Mouse (Mus musculus) heart, embryonic 13.5 days (tissue): ENCODE measurements around the gene Tmem94. TPM values are rescaled to one million over a fixed set of nuclear protein-coding genes. Genes with fewer than 3 reads are reported as not detected.
A peak's percentile ranks its signal among the peaks of the same experiment; 100 is the strongest.

Experiments used
- ATAC-seq: fragments of 200-750 bp; cut with Nextera tagmentation; 2 replicates; pipeline ENCODE4 v1.8.0; 2017; ENCODE audit warnings: moderate TSS enrichment; ENCODE audit not compliant: insufficient number of reproducible peaks, low FRiP score, low TSS enrichment; ENCODE audit errors: extremely low read depth
- H3K27ac ChIP-seq: fragments of 300-500 bp; sonication (generic); replicated peaks from 2 replicates; pipeline ENCODE4 v1.5.1; 2015; ENCODE audit warnings: moderate library complexity, mild to moderate bottlenecking, inconsistent platforms
- H3K27me3 ChIP-seq: fragments of 300-500 bp; sonication (generic); replicated peaks from 2 replicates; pipeline ENCODE4 v1.6.1; 2015; ENCODE audit warnings: mild to moderate bottlenecking, inconsistent platforms
- H3K36me3 ChIP-seq: fragments of 300-500 bp; sonication (generic); 2 replicates; pipeline ENCODE4 v1.6.1; 2015; ENCODE audit warnings: mild to moderate bottlenecking, inconsistent platforms
- H3K4me1 ChIP-seq: fragments of 300-500 bp; sonication (generic); 2 replicates; pipeline ENCODE4 v1.6.1; 2015; ENCODE audit warnings: inconsistent platforms
- H3K4me2 ChIP-seq: fragments of 300-500 bp; sonication (generic); 2 replicates; pipeline ENCODE4 v1.6.1; 2015; ENCODE audit warnings: inconsistent platforms, mild to moderate bottlenecking, moderate library complexity
- H3K4me3 ChIP-seq: fragments of 300-500 bp; sonication (generic); 2 replicates; pipeline ENCODE4 v1.5.1; 2015; ENCODE audit warnings: moderate library complexity, mild to moderate bottlenecking, inconsistent platforms
- H3K9ac ChIP-seq: fragments of 300-500 bp; sonication (generic); 2 replicates; pipeline ENCODE4 v1.6.1; 2015; ENCODE audit warnings: inconsistent platforms, mild to moderate bottlenecking, moderate library complexity
- H3K9me3 ChIP-seq: fragments of 300-500 bp; sonication (generic); 2 replicates; pipeline ENCODE4 v1.6.1; 2016; ENCODE audit warnings: inconsistent platforms
- WGBS: fragments of 180-500 bp; shearing (Covaris S2); methylation state at CpG from one replicate; pipeline ENCODE4 v1.1.7; 2015; ENCODE audit warnings: mixed read lengths; 5-methylcytosine and 5-hydroxymethylcytosine counted together
- polyA plus RNA-seq: library from polyadenylated mRNA; unstranded; fragments of >200 nt; fragmentation: Nextera tagmentation; extraction: Ambion mirVana; gene quantifications from 2 replicates; pipeline ENCODE4 v1.2.1, GENCODE M21; 2015

Tmem94 gene
- polyA plus RNA-seq, 1 experiment from 2014 or later, result 39.4 TPM

- Histone ChIP-seq H3K4me2 (no peak overlapping the region), H3K36me3 (peaks cover 98% of the 10 kb centered on the region), H3K9ac (no peak overlapping the region), H3K27me3 (no peaks in the 10 kb centered on the region), H3K9me3 (no peaks in the 10 kb centered on the region), H3K4me1 (no peaks in the 10 kb centered on the region), H3K27ac (no peak overlapping the region), H3K4me3 (no peak overlapping the region)
- ATAC-seq, result no peak
- WGBS, result 94% methylated on average over 16 of the region's 16 CpGs
Measured at GRCm38 (mm10) chr11:115791919-115792318, 26.7 kb downstream of the Tmem94 start.

GRCm38 (mm10) chr11:115792353-115792752, 27.1 kb downstream of the Tmem94 start:
- Histone ChIP-seq H3K4me2 (no peak overlapping the region), H3K4me3 (no peak overlapping the region), H3K9me3 (no peaks in the 10 kb centered on the region), H3K9ac (no peak overlapping the region), H3K27me3 (no peaks in the 10 kb centered on the region), H3K4me1 (no peaks in the 10 kb centered on the region), H3K27ac (no peak overlapping the region), H3K36me3 (peaks cover 98% of the 10 kb centered on the region)
- WGBS, result 74% methylated on average over 14 of the region's 14 CpGs
- ATAC-seq, result no peak

- Histone ChIP-seq H3K27ac (peak overlapping the region; percentile 7; the same call in 1 of the 2 replicates), H3K9ac (no peak overlapping the region), H3K4me3 (no peak overlapping the region), H3K4me1 (no peaks in the 10 kb centered on the region), H3K36me3 (peaks cover 100% of the 10 kb centered on the region), H3K27me3 (no peaks in the 10 kb centered on the region), H3K4me2 (no peak overlapping the region), H3K9me3 (no peaks in the 10 kb centered on the region)
- no peak for ATAC-seq
- WGBS, result 74% methylated on average over 15 of the region's 15 CpGs
Measured at GRCm38 (mm10) chr11:115796898-115797297, 31.7 kb downstream of the Tmem94 start.

GRCm38 (mm10) chr11:115797665-115798064, 32.4 kb downstream of the Tmem94 start:
- WGBS, result 74% methylated on average over 9 of the region's 9 CpGs
- no peak for ATAC-seq
- Histone ChIP-seq H3K27ac (no peak overlapping the region), H3K9ac (no peak overlapping the region), H3K36me3 (peaks cover 100% of the 10 kb centered on the region), H3K4me2 (no peak overlapping the region), H3K4me3 (no peak overlapping the region), H3K27me3 (no peaks in the 10 kb centered on the region), H3K9me3 (no peaks in the 10 kb centered on the region), H3K4me1 (no peaks in the 10 kb centered on the region)

GRCm38 (mm10) chr11:115800981-115801380, 35.7 kb downstream of the Tmem94 start:
- no peak for ATAC-seq
- H3K4me1 ChIP-seq, result peaks cover 8% of the 10 kb centered on the region
- no peak overlapping the region for H3K4me3 ChIP-seq
- WGBS, result 87% methylated on average over 18 of the region's 18 CpGs
- no peaks in the 10 kb centered on the region for H3K9me3 ChIP-seq
- H3K4me2 ChIP-seq, result no peak overlapping the region
- H3K36me3 ChIP-seq, result peaks cover 98% of the 10 kb centered on the region
- H3K27me3 ChIP-seq, result no peaks in the 10 kb centered on the region
- H3K27ac ChIP-seq, result no peak overlapping the region
- no peak overlapping the region for H3K9ac ChIP-seq

- ATAC-seq, result no peak
- Histone ChIP-seq H3K4me1 (peaks cover 30% of the 10 kb centered on the region), H3K36me3 (peaks cover 98% of the 10 kb centered on the region), H3K4me2 (no peak overlapping the region), H3K9me3 (no peaks in the 10 kb centered on the region), H3K27me3 (no peaks in the 10 kb centered on the region), H3K4me3 (no peak overlapping the region), H3K27ac (no peak overlapping the region), H3K9ac (no peak overlapping the region)
- WGBS, result 85% methylated on average over 24 of the region's 24 CpGs
Measured at GRCm38 (mm10) chr11:115803072-115803709, 38.0 kb downstream of the Tmem94 start.

- Histone ChIP-seq H3K36me3 (peaks cover 85% of the 10 kb centered on the region), H3K4me2 (no peak overlapping the region), H3K27me3 (no peaks in the 10 kb centered on the region), H3K9me3 (no peaks in the 10 kb centered on the region), H3K27ac (no peak overlapping the region), H3K9ac (no peak overlapping the region), H3K4me3 (no peak overlapping the region), H3K4me1 (peaks cover 48% of the 10 kb centered on the region)
- 86% methylated on average over 7 of the region's 7 CpGs for WGBS
- ATAC-seq, result no peak
Measured at GRCm38 (mm10) chr11:115805005-115805404, 39.8 kb downstream of the Tmem94 start.

- peaks cover 82% of the 10 kb centered on the region for H3K36me3 ChIP-seq
Measured at GRCm38 (mm10) chr11:115806154-115806553, 40.9 kb downstream of the Tmem94 start.

GRCm38 (mm10) chr11:115807306-115807705, 42.1 kb downstream of the Tmem94 start:
- no peak for ATAC-seq
- Histone ChIP-seq H3K4me1 (peaks cover 71% of the 10 kb centered on the region), H3K4me3 (no peak overlapping the region), H3K9ac (peak overlapping the region; percentile 97; the same call in 1 of the 2 replicates), H3K36me3 (peaks cover 80% of the 10 kb centered on the region), H3K27ac (peak overlapping the region; percentile 96; the same call in 1 of the 2 replicates), H3K27me3 (no peaks in the 10 kb centered on the region), H3K4me2 (no peak overlapping the region), H3K9me3 (no peaks in the 10 kb centered on the region)
- 89% methylated on average over 6 of the region's 6 CpGs for WGBS

More at GRCm38 (mm10) chr11:115806154-115806553, 40.9 kb downstream of the Tmem94 start:
- WGBS, result 89% methylated on average over 10 of the region's 10 CpGs
- no peak overlapping the region for H3K4me3 ChIP-seq
- H3K9me3 ChIP-seq, result no peaks in the 10 kb centered on the region
- no peak overlapping the region for H3K9ac ChIP-seq
- no peak overlapping the region for H3K27ac ChIP-seq
- no peak for ATAC-seq
- H3K27me3 ChIP-seq, result no peaks in the 10 kb centered on the region
- H3K4me2 ChIP-seq, result no peak overlapping the region
- H3K4me1 ChIP-seq, result peaks cover 59% of the 10 kb centered on the region

GRCm38 (mm10) chr11:115807971-115808370, 42.7 kb downstream of the Tmem94 start:
- WGBS, result 78% methylated on average over 11 of the region's 11 CpGs
- peak overlapping the region; percentile 97 for H3K9ac ChIP-seq
- H3K4me1 ChIP-seq, result peaks cover 77% of the 10 kb centered on the region
- peak overlapping the region; percentile 96 for H3K27ac ChIP-seq
- H3K27me3 ChIP-seq, result no peaks in the 10 kb centered on the region
- H3K4me3 ChIP-seq, result 0 out of 2 replicates have a peak overlapping the region, but pooled peaks have one; percentile 93
- ATAC-seq, result no peak
- peak overlapping the region; percentile 92 for H3K4me2 ChIP-seq
- H3K9me3 ChIP-seq, result no peaks in the 10 kb centered on the region
- H3K36me3 ChIP-seq, result peaks cover 73% of the 10 kb centered on the region

GRCm38 (mm10) chr11:115808696-115809310, 43.6 kb downstream of the Tmem94 start:
- H3K36me3 ChIP-seq, result peaks cover 65% of the 10 kb centered on the region
- 13% methylated on average over 10 of the region's 10 CpGs for WGBS
- H3K4me2 ChIP-seq, result peak overlapping the region; percentile 92
- no peaks in the 10 kb centered on the region for H3K9me3 ChIP-seq
- H3K27me3 ChIP-seq, result no peaks in the 10 kb centered on the region
- H3K4me3 ChIP-seq, result peak overlapping the region; percentile 93
- H3K27ac ChIP-seq, result peak overlapping the region; percentile 96
- peak overlapping the region; percentile 97 for H3K9ac ChIP-seq
- peaks cover 72% of the 10 kb centered on the region for H3K4me1 ChIP-seq
- ATAC-seq, result no peak; the same call in 1 of the 2 replicates
